Mouse (Mus musculus): ENCODE data around the gene Hist3h2a.

DNA sequence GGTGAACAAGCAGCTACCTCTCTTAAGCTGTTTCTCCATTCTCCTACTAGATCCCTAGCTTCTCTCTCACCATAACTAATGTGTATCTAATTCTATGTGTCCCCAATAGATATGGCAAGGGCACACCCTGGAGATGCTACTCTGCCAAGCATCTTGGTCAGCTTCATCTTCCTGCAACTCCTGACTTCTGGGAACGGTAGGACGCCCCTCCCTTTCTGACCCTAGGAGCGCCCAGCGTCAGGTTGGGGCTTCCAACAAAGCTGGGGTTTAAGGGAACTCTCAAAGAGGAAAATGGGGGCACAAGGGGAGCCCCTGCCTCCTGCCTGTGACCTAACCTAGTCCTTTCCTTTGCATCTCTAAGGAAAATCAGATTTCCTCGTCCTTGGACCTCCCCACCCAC lies 35.7 kb upstream of the Hist3h2a start:
- TF ChIP-seq ZC3H11A (IDR thresholded peaks at IDR 0.05; ENCODE audit: borderline replicate concordance, low read depth, low read length) = no peak
- no peak for TF ChIP-seq ZNF384 (IDR thresholded peaks at IDR 0.05; ENCODE audit: low read depth, low read length)
- TF ChIP-seq HCFC1 (IDR thresholded peaks at IDR 0.05; ENCODE audit: borderline replicate concordance, insufficient read depth, low read length) = no peak
- no peak for TF ChIP-seq CHD2 (IDR thresholded peaks at IDR 0.05; ENCODE audit: low read depth, low read length)
- TF ChIP-seq MAFK (IDR thresholded peaks at IDR 0.05; ENCODE audit: insufficient read depth, low read depth, low read length) = no peak

All from ES-E14 (cell line).